Mouse (Mus musculus): ENCODE results near the gene Trim43c. TPM values are rescaled to one million over a fixed set of nuclear protein-coding genes. Genes with fewer than 3 reads are reported as not detected.
"Not testable (repeated sequence)": the region's sequence is repeated elsewhere in the genome, so short reads cannot be mapped to it uniquely, and the experiment has no call there.

Gene Trim43c
- polyA plus RNA-seq (2014; fragmentation: Nextera tagmentation; extraction: Ambion mirVana): 0.13 TPM in 1 of 2 replicates, not detected in the other

- not testable (repeated sequence) for H3K4me1 ChIP-seq (ENCODE audit: control insufficient read depth, insufficient read depth, low read length); H3K27me3 ChIP-seq (ENCODE audit: control insufficient read depth, insufficient read depth, low read length); ATAC-seq (replicated peaks; ENCODE audit: insufficient number of reproducible peaks, low FRiP score, low TSS enrichment); H3K9me3 ChIP-seq (replicated peaks; ENCODE audit: control insufficient read depth, low read length); H3K9ac ChIP-seq (ENCODE audit: low read depth, low read length); H3K36me3 ChIP-seq (ENCODE audit: control insufficient read depth, insufficient read depth, low read length); H3K4me2 ChIP-seq; H3K4me3 ChIP-seq (ENCODE audit: low read depth, low read length); H3K27ac ChIP-seq (ENCODE audit: low read depth, low read length)
- 68% methylated on average over 2 of the region's 2 CpGs for WGBS (ENCODE audit: insufficient replicate concordance)
Measured at GRCm38 (mm10) chr9:88838864-88839263, at the start of gene Trim43c. Trim43c (plus strand) TSS chr9:88839164.

GRCm38 (mm10) chr9:88853072-88853471, 14.1 kb downstream of the Trim43c start:
- WGBS (ENCODE audit: insufficient replicate concordance): 68% methylated on average over 6 of the region's 7 CpGs
- not testable (repeated sequence) for H3K9ac ChIP-seq (ENCODE audit: low read depth, low read length); ATAC-seq (replicated peaks; ENCODE audit: insufficient number of reproducible peaks, low FRiP score, low TSS enrichment); H3K9me3 ChIP-seq (replicated peaks; ENCODE audit: control insufficient read depth, low read length); H3K4me3 ChIP-seq (ENCODE audit: low read depth, low read length); H3K27ac ChIP-seq (ENCODE audit: low read depth, low read length); H3K27me3 ChIP-seq (ENCODE audit: control insufficient read depth, insufficient read depth, low read length); H3K4me2 ChIP-seq; H3K4me1 ChIP-seq (ENCODE audit: control insufficient read depth, insufficient read depth, low read length); H3K36me3 ChIP-seq (ENCODE audit: control insufficient read depth, insufficient read depth, low read length)

DNA sequence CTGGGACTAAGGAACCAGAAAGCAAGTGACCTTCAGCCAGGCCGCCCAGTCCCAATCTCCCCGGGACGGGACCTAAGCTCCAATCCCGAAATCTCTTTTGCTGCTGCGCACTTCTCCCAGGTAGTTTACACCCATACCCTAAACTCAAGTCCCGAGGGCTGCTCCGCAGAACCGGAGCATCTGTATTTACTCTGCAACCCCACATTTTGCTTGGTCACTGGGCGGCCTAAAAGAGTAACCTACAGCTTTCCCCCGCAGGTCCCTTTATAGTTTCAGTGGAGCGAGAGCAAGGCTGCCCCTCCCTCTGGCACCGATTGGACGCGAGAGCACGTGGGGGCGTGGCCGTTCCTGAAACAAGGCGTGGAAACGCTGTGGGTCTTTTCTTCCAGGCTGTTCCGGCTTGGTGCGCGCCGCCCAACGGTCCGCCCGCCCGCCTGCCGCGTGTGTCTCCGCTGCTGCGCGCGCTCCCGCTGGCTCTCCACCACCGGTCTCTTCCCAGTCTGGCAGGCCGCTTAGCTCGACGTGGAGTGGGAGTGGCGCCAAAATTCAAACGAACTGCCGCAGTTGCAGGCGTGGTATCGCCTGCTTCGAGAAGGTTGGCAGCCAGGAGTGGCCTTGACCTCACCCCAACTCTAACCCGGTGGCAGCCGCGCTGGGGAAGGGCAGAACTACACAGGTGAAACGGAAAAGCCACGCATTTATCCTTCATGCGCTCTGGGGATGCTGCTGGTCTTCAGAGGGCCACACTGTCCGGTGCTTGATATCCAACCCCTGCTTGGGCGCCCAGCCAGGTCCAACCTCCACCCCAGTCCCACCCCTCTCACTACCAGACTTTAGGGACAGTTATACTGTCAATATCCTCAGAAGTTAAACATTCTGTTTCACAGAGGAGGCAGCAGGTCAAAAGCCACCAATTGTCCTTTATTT, 19.9 kb downstream of the Trim43c start:
- H3K36me3 ChIP-seq (ENCODE audit: control insufficient read depth, insufficient read depth, low read length); H3K27ac ChIP-seq (ENCODE audit: low read depth, low read length); H3K9me3 ChIP-seq (replicated peaks; ENCODE audit: control insufficient read depth, low read length); H3K27me3 ChIP-seq (ENCODE audit: control insufficient read depth, insufficient read depth, low read length); H3K4me1 ChIP-seq (ENCODE audit: control insufficient read depth, insufficient read depth, low read length): not testable (repeated sequence)
- Histone ChIP-seq H3K4me2 (peak overlapping the region; percentile 67), H3K4me3 (ENCODE audit: low read depth, low read length) (peak overlapping the region; percentile 42), H3K9ac (ENCODE audit: low read depth, low read length) (peak overlapping the region; percentile 58; the same call in 1 of the 2 replicates)
- WGBS (ENCODE audit: insufficient replicate concordance): 2% methylated on average over 52 of the region's 52 CpGs
- ATAC-seq (replicated peaks; ENCODE audit: insufficient number of reproducible peaks, low FRiP score, low TSS enrichment): peak; percentile 97

Other genes starting within 250 kb of the Trim43c start
- 21.0 and 22.9 TPM in 2 replicates for gene Mthfsl, start 118.9 kb upstream of the Trim43c start, polyA plus RNA-seq (2014; fragmentation: Nextera tagmentation; extraction: Ambion mirVana)
- not detected in 2 replicates for gene Bcl2a1d, start 107.2 kb upstream of the Trim43c start, polyA plus RNA-seq (2014; fragmentation: Nextera tagmentation; extraction: Ambion mirVana)
- not detected in 2 replicates for gene Bcl2a1a, start 117.7 kb downstream of the Trim43c start, polyA plus RNA-seq (2014; fragmentation: Nextera tagmentation; extraction: Ambion mirVana)